Mouse (Mus musculus) kidney, embryonic 14.5 days (tissue): ENCODE data around the gene Hnrnpc. TPM values are rescaled to one million over a fixed set of nuclear protein-coding genes. Genes with fewer than 3 reads are reported as not detected.

ENCODE experiments used
- polyA plus RNA-seq: library from polyadenylated mRNA; unstranded; fragments of >200 nt; fragmentation: Nextera tagmentation; extraction: Ambion mirVana; gene quantifications from 2 replicates; pipeline ENCODE4 v1.2.1, GENCODE M21; 2014

Hnrnpc gene
- polyA plus RNA-seq, 1 experiment from 2014 or later = 725 TPM

Other genes starting within 250 kb of the Hnrnpc start
- 42.3 and 56.6 TPM in 2 replicates for gene Mettl17, start 219.2 kb downstream of the Hnrnpc start, polyA plus RNA-seq
- 0.18 and 0.33 TPM in 2 replicates for gene Slc39a2, start 211.1 kb downstream of the Hnrnpc start, polyA plus RNA-seq
- 13.0 and 13.7 TPM in 2 replicates for gene Ndrg2, start 189.9 kb downstream of the Hnrnpc start, polyA plus RNA-seq
- not detected in 2 replicates for gene Tppp2, start 185.6 kb downstream of the Hnrnpc start, polyA plus RNA-seq
- not detected in 2 replicates for gene Rnase13, start 181.3 kb downstream of the Hnrnpc start, polyA plus RNA-seq
- gene Arhgef40, start 119.3 kb downstream of the Hnrnpc start, polyA plus RNA-seq = 72.4 and 74.9 TPM in 2 replicates
- gene Tmem253, start 88.4 kb downstream of the Hnrnpc start, polyA plus RNA-seq = 0.57 and 1.1 TPM in 2 replicates
- 44.5 and 45.5 TPM in 2 replicates for gene Zfp219, start 83.3 kb downstream of the Hnrnpc start, polyA plus RNA-seq
- gene Olfr221, start 61.6 kb downstream of the Hnrnpc start, polyA plus RNA-seq = not detected in 2 replicates
- 76.5 and 134 TPM in 2 replicates for gene Rpgrip1, start 6.7 kb upstream of the Hnrnpc start, polyA plus RNA-seq
- 55.1 and 111 TPM in 2 replicates for gene Supt16, start 93.4 kb upstream of the Hnrnpc start, polyA plus RNA-seq
- gene Chd8, start 153.8 kb upstream of the Hnrnpc start, polyA plus RNA-seq = 48.6 and 57.1 TPM in 2 replicates
- 34.9 and 54.7 TPM in 2 replicates for gene Tox4, start 175.1 kb upstream of the Hnrnpc start, polyA plus RNA-seq
- gene Rab2b, start 175.5 kb upstream of the Hnrnpc start, polyA plus RNA-seq = 20.6 and 22.6 TPM in 2 replicates
- gene Mettl3, start 201.1 kb upstream of the Hnrnpc start, polyA plus RNA-seq = 40.3 and 53.7 TPM in 2 replicates
- 20.4 and 46.2 TPM in 2 replicates for gene Sall2, start 224.7 kb upstream of the Hnrnpc start, polyA plus RNA-seq